Mouse (Mus musculus): ENCODE measurements around the gene Scyl1. TPM values are rescaled to one million over a fixed set of nuclear protein-coding genes. Genes with fewer than 3 reads are reported as not detected.

Gene Scyl1
- polyA plus RNA-seq, 1 experiment, result 158 TPM

DNA sequence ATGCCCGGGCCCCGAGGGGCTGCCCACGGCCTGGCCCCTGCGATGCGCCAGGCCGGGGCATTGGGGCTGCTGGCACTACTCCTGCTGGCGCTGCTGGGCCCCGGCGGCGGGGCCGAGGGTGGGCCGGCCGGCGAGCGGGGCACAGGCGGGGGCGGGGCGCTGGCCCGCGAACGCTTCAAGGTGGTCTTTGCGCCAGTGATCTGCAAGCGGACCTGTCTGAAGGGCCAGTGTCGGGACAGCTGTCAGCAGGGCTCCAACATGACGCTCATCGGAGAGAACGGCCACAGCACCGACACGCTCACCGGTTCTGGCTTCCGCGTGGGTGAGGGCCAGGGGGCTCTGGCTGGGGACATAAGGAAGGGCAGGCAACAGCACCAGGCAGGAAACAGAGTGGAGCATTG, 29.0 kb downstream of the Scyl1 start:
- no peak for DNase-seq
- peak overlapping the region; percentile 77 for H3K4me3 ChIP-seq (replicated peaks; ENCODE audit: insufficient read depth, low read depth, low read length)
- no peaks in the 10 kb centered on the region for H3K27me3 ChIP-seq (ENCODE audit: control insufficient read depth, insufficient read depth, low read length)
- TF ChIP-seq CTCF (IDR thresholded peaks at IDR 0.05; ENCODE audit: borderline replicate concordance, insufficient read depth, low read depth, low read length) (no peak), POLR2A (IDR thresholded peaks at IDR 0.05; ENCODE audit: borderline replicate concordance, insufficient read depth, low read length) (no peak)
- H3K27ac ChIP-seq (ENCODE audit: insufficient read depth, low read length), result peak overlapping the region; percentile 83
- WGBS, result under 1% methylated on average over 32 of the region's 32 CpGs
- peaks cover 29% of the 10 kb centered on the region for H3K4me1 ChIP-seq (ENCODE audit: control insufficient read depth, insufficient read depth, low read length)

DNA sequence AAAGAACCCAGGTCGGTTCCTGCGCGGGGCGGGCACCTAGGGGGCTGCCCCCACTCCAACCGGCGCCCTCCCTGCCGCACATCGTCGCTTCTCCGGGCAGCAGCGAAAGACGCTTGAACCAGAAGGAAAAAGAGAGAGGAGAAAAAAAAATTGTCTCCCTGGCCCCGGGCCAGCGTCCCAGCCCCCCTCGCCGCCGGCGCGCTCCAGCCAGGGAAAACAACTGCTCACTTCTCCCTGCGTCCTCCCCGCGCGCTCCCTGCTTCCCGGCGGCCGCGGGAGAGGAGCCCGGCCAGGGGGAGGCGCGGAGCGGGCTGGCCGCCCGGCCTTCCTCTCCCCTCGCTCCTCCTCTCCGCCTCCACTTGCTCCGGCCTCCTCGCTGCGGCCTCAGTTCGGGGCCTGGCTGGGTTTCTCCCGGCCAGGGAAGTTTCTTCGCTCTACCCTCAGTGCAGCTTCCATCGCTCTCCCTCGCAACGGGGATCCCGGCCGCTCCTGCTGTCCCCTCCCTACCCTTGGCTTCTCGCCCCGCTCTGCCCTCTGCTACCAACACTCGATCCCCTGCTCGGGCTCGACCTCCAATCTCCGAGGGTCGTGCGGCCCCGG, 29.5 kb downstream of the Scyl1 start:
- peak; percentile 83 to 85 for DNase-seq
- WGBS, result under 1% methylated on average over 53 of the region's 55 CpGs
- TF ChIP-seq CTCF (IDR thresholded peaks at IDR 0.05; ENCODE audit: borderline replicate concordance, insufficient read depth, low read depth, low read length) (no peak), POLR2A (IDR thresholded peaks at IDR 0.05; ENCODE audit: borderline replicate concordance, insufficient read depth, low read length) (no peak)

DNA sequence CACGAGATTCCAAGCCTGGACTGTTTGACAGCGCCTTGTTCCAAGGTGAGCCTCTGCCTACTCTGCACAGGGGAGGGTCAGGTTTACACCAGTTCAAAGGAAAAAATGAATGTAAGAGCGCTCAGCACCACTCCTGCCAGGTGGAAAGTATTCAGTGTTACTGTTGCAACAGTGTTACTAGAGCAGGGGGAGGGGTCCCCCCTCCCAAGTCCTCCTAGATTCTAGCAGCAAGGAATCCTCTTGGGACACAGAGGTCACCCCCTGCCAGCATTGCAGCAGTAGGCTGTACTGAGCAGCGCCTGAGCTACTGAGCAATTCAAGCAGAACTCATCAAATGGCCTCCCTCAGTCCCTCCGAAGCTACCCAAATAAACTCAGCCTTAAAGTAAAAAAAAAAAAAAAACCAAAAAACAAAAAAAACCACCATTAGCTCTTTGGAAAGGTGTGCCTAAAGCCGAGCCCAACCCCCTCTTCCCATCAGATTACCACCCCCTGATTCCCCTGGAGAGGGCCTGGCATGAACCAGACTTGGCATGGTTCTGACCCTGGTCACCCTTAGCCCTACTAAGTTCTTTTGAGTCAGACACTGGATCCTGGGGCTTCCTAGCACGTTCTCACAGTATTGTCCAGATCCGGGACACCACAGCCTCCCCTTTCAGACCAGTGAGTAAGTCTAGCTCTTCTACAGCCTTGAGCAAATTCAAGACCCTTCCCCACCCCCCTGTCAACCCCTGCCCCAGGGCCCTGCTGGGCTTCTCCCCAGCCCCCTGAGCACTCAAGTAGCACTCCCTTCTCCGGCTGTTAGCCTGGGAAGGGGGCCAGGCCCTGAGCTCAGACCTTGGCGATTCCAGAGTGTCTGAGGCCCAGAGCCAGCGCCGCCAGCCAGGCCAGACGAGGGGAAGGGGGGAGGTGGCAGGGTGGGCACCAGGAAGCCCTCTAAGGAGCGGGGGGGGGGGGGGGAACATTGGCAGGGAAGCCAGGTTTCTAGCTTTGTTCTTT, 30.6 kb downstream of the Scyl1 start, which contains the start of gene Ltbp3:
Ltbp3 (plus strand) TSS at position 585 of the 998 bp plus-strand sequence.
- peak; percentile 77 to 81 for DNase-seq
- 25% methylated on average over 14 of the region's 14 CpGs for WGBS
- H3K4me1 ChIP-seq (ENCODE audit: control insufficient read depth, insufficient read depth, low read length), result peaks cover 29% of the 10 kb centered on the region
- peak within 1 kb of the TSS; percentile 83 for H3K27ac ChIP-seq (ENCODE audit: insufficient read depth, low read length)
- peak within 1 kb of the TSS; percentile 77 for H3K4me3 ChIP-seq (replicated peaks; ENCODE audit: insufficient read depth, low read depth, low read length)
- no peak for TF ChIP-seq POLR2A (IDR thresholded peaks at IDR 0.05; ENCODE audit: borderline replicate concordance, insufficient read depth, low read length)
- TF ChIP-seq CTCF (IDR thresholded peaks at IDR 0.05; ENCODE audit: borderline replicate concordance, insufficient read depth, low read depth, low read length), result no peak
- H3K27me3 ChIP-seq (ENCODE audit: control insufficient read depth, insufficient read depth, low read length), result no peaks in the 10 kb centered on the region

More for the DNA sequence above, 29.5 kb downstream of the Scyl1 start:
- Histone ChIP-seq H3K4me1 (ENCODE audit: control insufficient read depth, insufficient read depth, low read length) (peaks cover 29% of the 10 kb centered on the region), H3K4me3 (replicated peaks; ENCODE audit: insufficient read depth, low read depth, low read length) (peak overlapping the region; percentile 77), H3K27ac (ENCODE audit: insufficient read depth, low read length) (peak overlapping the region; percentile 83), H3K27me3 (ENCODE audit: control insufficient read depth, insufficient read depth, low read length) (no peaks in the 10 kb centered on the region)

DNA sequence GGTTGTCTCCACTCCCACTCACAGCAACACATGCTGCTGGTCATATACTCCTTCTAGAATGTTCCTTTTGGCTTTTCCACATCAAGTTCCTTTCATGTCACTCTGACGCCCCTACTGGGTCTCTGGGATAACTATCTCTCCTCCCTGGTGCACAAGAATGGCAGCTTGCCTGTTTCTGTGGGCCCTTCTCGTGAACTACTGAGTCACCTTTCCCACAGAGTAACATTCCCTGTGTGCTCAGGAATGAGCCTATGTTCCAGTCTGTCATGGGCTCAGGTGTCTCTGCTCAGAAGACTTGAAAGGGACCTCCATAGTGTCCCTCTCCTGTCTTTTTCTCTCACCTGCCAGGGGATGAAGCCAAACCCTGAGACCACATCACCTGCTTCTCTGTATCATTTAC, 31.8 kb downstream of the Scyl1 start:
- no peaks in the 10 kb centered on the region for H3K27me3 ChIP-seq (ENCODE audit: control insufficient read depth, insufficient read depth, low read length)
- TF ChIP-seq CTCF (IDR thresholded peaks at IDR 0.05; ENCODE audit: borderline replicate concordance, insufficient read depth, low read depth, low read length), result no peak
- TF ChIP-seq POLR2A (IDR thresholded peaks at IDR 0.05; ENCODE audit: borderline replicate concordance, insufficient read depth, low read length), result no peak
- H3K4me1 ChIP-seq (ENCODE audit: control insufficient read depth, insufficient read depth, low read length), result peaks cover 22% of the 10 kb centered on the region
- no peak for DNase-seq
- H3K27ac ChIP-seq (ENCODE audit: insufficient read depth, low read length), result no peak overlapping the region
- 80% methylated on average over 2 of the region's 2 CpGs for WGBS
- no peak overlapping the region for H3K4me3 ChIP-seq (replicated peaks; ENCODE audit: insufficient read depth, low read depth, low read length)

DNA sequence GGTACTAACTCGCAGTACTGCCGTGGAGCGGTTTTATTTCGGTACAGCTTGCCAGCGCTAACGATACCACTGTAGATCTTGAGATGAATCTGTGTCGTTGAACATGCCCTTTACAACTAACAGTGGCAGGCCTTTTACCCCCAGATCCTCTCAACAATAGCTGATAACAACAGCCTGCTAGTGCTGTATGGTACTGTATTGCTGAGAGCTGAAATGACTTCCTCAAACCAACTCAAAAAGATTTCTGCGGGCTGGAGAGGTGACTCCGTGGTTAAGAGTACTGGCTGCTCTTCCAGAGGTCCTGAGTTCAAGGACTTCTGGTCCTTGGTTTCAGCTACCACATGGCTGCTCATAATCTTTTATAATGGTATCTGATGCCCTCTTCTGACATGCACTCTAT, 36.9 kb downstream of the Scyl1 start:
- no peak for DNase-seq
- TF ChIP-seq CTCF (IDR thresholded peaks at IDR 0.05; ENCODE audit: borderline replicate concordance, insufficient read depth, low read depth, low read length) (no peak), POLR2A (IDR thresholded peaks at IDR 0.05; ENCODE audit: borderline replicate concordance, insufficient read depth, low read length) (no peak)
- WGBS, result 76% methylated on average over 9 of the region's 9 CpGs
- H3K27ac ChIP-seq (ENCODE audit: insufficient read depth, low read length), result no peak overlapping the region
- no peaks in the 10 kb centered on the region for H3K27me3 ChIP-seq (ENCODE audit: control insufficient read depth, insufficient read depth, low read length)
- peaks cover 5% of the 10 kb centered on the region; the same call in 1 of the 2 replicates for H3K4me1 ChIP-seq (ENCODE audit: control insufficient read depth, insufficient read depth, low read length)
- no peak overlapping the region for H3K4me3 ChIP-seq (replicated peaks; ENCODE audit: insufficient read depth, low read depth, low read length)

DNA sequence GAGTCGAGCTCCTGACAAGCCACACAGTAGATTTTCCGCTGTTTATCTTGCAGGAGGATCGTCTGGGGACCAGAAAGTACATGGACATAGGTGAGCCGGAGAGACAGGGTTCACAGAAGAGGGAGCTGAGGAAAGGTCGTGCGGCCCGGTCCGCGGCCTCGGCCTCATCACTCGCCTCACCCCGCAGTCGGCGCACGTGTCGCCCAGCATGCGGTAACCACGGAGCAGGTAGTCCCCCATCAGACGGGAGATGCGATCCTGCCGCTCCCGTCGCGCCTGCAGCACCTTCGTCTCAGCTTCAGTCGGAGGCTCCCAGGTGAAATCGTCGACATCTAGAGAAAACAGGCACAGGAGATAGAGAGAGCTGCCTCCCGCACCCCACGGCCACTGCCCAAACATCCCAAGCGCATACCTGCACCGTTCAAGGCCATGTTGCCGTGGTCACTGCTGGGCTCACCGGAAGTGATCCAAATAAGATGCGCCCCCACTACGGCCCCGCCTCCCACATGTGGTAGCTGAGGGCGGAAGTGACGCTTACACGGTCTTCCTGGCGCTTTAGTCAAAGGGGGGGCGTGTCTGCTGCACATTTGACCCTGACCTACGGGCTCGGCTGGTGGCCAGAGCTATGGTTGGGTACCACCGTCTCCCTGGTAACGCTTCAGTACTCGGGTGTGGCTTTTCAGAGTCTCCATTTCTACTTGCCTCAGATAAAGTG, 39.8 kb downstream of the Scyl1 start:
- WGBS, result under 1% methylated on average over 47 of the region's 47 CpGs
- TF ChIP-seq POLR2A (IDR thresholded peaks at IDR 0.05; ENCODE audit: borderline replicate concordance, insufficient read depth, low read length), result peak; percentile 95
- no peak for TF ChIP-seq CTCF (IDR thresholded peaks at IDR 0.05; ENCODE audit: borderline replicate concordance, insufficient read depth, low read depth, low read length)
- no peaks in the 10 kb centered on the region for H3K27me3 ChIP-seq (ENCODE audit: control insufficient read depth, insufficient read depth, low read length)
- H3K4me3 ChIP-seq (replicated peaks; ENCODE audit: insufficient read depth, low read depth, low read length), result peak overlapping the region; percentile 80
- DNase-seq, result peak; percentile 93
- peak overlapping the region; percentile 15; the same call in 1 of the 2 replicates for H3K27ac ChIP-seq (ENCODE audit: insufficient read depth, low read length)
- H3K4me1 ChIP-seq (ENCODE audit: control insufficient read depth, insufficient read depth, low read length), result peaks cover 13% of the 10 kb centered on the region; the same call in 1 of the 2 replicates
